Mouse (Mus musculus) lung, postnatal 0 days (tissue): ENCODE data around the gene Cpe.

ENCODE experiments used
- CTCF ChIP-seq: IDR thresholded peaks from 2 replicates; pipeline ENCODE4 v1.5.1; 2016; ENCODE audit warnings: antibody characterized with exemption, mild to moderate bottlenecking
- EP300 ChIP-seq: IDR thresholded peaks from 2 replicates; pipeline ENCODE4 v1.6.1; 2016; ENCODE audit warnings: antibody characterized with exemption, mild to moderate bottlenecking, control low read depth

- TF ChIP-seq CTCF: no peak
- no peak for TF ChIP-seq EP300
Measured at GRCm38 (mm10) chr8:64640599-64640998, 52.3 kb downstream of the Cpe start.
